Mouse (Mus musculus): ENCODE data around the gene Brd2.
A peak's percentile ranks its signal among the peaks of the same experiment; 100 is the strongest.

Gene Brd2

DNA sequence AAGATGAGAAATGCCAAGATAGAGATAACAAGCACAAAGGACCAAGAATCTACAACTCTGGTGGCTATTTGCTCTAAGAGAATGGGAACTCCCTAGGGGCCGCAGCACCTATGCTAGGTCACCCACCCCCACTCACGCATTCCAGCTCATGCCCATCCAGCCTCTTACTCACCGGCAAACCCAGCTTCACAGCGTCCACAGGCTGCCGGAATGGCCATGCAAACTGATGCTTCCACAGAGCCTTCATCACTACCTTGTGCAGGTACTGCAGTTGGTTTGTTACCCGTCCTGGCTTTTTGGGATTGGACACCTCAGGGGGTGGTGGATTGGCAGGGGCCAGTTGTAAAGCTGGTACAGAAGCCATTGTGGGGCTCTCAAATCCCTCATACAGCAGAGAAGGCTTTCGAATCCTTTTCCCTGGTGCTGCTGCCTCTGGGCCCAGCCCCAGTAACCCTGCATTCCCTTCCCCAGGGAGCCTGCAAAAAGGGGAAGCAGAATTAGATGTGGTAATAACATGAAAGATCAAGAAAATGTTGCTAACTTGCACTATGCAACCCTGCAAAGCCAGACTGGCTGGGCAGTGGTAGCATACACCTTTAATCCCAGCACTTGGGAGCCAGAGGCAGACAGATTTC lies 5.6 kb downstream of the Brd2 start:
- no peak for DNase-seq (ENCODE audit: low spot score in 2 of 2)

DNA sequence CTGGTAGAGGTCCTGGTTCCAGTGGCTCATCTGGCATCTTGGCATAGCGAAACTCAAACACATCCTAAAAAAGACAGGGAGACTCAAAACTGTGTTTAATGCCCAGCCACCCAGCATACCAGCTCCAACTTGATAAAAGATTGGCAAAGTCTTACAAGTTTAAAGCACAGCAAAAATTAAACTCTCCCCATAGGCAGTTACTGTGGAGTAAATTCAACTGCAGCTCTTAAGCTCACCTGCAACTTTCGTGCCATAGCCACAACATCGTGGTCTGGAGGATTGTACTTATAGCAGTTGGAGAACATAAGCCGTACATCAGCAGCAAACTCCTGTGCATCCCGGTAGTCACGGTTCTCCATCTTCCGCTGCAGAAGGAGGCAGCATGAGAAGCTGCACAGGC lies 8.3 kb downstream of the Brd2 start:
- no peak for DNase-seq (ENCODE audit: low spot score in 2 of 2)

DNA sequence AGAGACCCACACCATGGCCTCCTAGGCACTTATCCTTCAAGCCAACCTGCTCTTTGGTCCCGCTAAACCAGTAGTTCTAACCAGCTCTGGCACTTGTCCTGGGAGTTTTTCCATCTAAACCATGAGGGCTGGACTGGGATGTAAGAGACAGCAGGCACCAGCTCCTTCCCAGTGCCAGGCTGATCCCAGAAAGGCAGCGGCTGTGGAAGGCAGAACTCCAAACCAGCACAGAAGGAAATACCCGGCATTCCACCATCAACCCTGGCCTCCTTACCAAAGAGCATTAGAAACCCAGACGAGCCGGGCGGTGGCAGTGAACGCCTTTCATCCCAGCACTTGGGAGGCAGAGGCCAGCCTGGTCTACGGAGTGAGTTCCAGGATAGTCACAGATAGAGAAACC lies 12.1 kb downstream of the Brd2 start:
- DNase-seq (ENCODE audit: low spot score in 2 of 2): no peak

DNA sequence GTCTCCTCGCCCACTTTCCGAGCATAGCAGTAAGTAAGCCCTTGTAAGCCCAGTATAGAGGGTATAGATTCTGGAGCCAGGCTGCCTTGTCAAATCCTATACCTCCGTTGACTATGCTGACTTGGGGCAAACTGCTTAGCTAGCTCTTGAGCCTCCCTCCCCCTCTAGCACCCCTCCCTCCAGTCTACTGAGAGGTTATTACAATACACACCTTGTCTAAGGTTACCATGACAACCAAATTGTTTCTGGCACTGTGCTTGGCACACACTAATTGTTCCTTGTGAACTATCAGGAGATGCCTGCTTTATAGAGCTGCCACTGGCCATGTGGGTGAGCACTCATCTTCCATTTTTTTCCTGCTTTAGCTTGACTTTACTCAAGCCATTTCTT lies 12.6 kb downstream of the Brd2 start:
- no peak for DNase-seq (ENCODE audit: low spot score in 2 of 2)

DNA sequence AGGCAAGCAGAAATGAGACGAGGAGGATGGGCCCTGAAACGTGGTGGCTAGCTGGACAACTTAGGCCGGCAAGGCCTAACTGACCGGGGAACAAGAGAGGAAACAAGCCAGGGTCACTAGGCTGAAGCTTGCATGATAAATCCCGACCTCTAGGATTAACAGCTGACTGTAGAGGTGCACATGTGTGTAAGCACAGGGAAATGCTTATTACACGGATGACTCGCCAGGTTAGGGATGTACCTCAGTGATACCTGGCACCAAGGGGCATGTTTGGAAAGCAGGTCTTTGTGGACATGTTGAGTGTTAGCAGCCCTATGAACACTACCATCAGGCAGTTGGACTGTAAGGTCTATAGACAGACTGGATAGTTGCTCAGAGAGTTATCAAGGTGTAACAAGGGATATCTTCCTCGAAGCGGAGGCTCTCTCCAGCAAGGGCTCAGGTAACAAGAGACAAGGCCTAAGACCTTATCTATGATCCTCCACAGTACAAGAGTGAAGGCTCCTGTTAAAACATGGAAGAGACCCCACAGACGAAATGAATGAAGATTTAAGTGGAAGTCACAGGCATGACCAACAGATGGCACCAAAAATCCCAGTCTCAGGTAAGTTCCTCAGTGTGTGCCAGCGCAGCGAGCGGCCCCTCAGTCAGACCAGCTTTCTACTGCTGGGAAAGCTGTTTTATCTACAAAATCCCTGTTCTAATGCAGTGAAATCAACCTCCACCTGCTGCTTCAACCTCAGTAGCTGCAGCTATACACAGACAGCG lies 13.2 kb downstream of the Brd2 start:
- DNase-seq (ENCODE audit: low spot score in 2 of 2): peak in 1 of 2 experiments; percentile 58

DNA sequence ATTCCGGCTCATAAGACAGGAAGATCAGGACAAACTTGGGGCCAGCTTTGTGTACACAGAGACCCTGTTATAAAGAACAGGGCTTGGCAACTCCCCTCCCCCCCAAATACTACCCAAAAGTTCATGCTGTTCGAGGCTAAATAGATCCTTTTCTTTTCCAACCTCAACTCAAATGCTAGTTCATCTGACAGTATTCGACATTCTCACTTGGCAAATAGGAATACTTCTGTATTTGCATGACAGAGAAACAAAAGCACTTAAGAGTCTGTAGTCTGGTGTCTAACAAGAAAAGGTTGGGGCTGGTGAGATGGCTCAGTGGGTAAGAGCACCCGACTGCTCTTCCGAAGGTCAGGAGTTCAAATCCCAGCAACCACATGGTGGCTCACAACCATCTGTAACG lies 14.0 kb downstream of the Brd2 start:
- no peak for DNase-seq (ENCODE audit: low spot score in 2 of 2)

DNA sequence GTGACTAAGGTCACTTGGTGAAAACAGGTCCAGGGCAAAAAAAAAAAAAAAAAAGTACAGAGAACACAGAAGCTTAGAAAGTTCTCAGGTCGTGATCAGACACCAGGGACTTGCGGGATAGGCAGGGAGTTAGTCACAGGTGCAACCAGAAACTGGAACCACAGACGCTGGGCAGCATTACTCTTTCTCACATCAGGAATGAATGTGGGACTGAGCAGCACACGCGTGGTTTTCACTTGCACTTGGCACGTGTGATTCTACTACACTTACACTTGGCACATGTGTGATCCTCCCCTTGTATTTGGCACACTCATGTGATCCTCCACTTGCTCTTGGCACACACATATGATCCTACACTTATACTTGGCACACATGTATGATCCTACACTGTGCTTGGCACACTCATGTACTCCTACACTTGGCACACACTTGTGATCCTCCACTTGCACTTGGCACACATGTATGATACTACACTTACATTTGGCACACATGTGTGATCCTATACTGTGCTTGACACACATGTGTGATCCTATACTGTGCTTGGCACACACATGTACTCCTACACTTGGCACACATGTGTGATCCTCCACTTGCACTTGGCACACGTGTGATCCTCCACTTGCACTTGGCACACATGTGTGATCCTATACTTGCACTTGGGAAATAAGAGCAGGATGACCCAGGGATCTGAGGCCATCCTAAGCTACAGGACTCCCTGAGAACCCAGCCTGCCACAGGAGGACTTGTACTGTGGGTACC lies 15.1 kb downstream of the Brd2 start:
- DNase-seq (ENCODE audit: low spot score in 2 of 2): no peak

DNA sequence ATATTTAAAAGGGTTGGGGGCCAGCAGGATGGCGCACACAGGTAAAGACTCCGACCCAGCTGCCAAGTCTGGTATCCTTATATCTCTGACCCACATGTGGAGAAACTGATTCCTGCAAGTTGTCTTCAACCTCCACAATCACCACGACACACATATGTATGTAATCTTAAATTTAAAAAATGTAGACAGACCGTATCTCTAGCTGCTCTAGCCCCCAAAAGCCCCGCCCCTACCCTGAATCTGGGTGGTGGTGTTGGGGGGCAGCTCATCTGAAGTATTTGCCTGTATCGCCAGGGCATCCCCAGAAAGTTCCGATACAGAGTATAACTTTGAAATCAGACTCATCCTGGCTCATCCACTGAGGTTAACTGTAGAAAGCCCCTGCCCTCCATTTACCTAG lies 15.9 kb downstream of the Brd2 start:
- no peak for DNase-seq (ENCODE audit: low spot score in 2 of 2)

DNA sequence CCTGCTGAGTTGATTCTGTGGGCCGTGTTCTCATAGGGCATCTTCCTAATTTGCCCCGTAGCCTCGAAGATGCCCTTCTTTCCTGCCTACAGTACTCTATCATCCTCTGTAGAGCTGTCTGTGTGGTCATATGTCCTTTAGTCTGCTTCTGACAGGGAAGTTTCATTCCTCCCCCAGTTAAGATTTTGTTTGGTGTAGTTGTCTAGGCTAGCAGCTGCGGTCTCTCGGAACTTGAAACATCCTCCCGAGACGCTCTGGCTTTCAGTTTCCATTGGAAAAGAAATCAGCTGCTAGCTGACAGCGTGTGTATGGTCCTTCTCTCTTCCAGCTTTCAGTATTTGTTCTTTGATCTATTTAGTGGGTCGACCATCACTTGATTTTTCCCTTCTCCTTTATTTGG lies 17.6 kb downstream of the Brd2 start:
- DNase-seq (ENCODE audit: low spot score in 2 of 2): no peak

DNA sequence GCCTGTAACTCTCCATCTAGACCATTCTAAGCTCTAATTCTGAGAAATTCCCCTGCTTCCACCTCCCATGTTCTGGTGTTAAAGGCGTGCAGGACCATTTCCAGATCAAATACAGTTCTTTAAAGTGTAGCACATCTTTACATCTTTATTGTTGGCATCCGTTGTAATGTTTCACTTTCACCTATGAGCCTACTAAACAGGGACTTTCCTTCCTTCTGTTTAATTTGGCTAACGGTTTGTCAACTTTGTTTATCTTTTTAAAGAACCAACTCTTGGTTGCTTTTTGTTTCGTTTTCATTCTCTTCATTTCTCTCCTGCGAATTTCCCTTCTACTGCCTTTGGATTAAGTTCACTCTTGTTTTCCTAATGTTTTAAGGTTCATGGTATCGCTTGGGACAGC lies 19.6 kb downstream of the Brd2 start:
- DNase-seq (ENCODE audit: low spot score in 2 of 2): no peak

DNA sequence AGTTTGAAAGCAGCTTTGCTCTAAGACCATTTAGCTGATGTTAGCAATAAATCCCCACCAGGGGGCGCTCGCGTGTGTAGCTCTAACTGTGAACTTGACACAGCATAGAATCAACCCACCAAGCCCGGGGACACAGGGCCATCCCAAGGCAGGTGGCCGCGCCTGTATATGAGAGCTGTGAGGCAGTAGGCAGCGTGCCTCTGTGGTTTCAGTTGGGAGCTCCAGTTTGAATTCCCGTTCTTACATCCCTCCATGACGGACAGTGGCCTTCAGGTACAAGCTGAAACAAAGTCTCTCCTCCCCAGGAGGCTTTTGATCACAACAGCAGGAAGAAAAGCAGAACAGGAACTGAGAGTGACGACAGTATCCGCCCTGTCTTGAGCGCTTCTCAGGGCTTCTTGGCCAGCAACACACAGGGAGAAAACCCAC lies 20.8 kb downstream of the Brd2 start:
- peak; percentile 90 to 93 for DNase-seq (ENCODE audit: low spot score in 2 of 2)

DNA sequence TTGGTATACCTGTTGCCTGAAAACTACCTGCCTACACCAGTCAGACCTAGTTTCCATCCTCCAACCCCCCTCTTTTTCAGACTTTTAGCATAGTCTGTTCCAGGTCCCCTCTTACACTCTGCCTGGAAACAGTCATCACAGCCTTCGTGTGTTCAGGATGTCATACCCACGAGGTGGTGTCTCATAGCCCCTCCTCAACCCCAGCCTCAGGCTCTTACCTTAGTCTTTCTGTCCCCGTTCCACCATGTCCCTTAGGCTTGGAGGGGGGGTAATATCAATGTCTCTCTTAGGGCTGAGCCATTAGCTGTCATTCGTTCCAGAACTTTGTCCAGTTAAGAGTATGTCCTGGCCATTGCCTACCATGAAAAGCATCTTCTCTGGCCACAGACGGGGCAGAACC lies 21.2 kb downstream of the Brd2 start:
- DNase-seq (ENCODE audit: low spot score in 2 of 2): no peak

DNA sequence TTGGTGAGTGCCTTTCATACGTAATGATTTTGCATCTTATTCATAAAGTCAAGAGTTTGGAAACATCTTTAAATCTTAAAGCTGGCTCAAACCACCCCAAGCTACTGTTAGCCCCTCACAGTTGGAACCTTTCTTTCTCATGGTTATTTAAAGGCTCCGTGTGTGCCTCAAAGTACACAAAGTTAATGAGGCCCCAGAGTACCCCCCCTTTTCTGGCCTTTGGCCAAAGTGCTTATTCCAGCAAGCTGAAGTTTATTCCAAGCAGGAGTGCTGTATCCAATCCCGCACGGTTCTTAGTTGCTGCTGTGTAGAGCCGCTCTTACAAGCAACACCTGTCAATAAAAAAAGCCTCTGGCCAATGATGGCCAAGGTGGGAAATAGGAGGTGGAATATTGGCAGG lies 22.9 kb downstream of the Brd2 start:
- DNase-seq (ENCODE audit: low spot score in 2 of 2): no peak

DNA sequence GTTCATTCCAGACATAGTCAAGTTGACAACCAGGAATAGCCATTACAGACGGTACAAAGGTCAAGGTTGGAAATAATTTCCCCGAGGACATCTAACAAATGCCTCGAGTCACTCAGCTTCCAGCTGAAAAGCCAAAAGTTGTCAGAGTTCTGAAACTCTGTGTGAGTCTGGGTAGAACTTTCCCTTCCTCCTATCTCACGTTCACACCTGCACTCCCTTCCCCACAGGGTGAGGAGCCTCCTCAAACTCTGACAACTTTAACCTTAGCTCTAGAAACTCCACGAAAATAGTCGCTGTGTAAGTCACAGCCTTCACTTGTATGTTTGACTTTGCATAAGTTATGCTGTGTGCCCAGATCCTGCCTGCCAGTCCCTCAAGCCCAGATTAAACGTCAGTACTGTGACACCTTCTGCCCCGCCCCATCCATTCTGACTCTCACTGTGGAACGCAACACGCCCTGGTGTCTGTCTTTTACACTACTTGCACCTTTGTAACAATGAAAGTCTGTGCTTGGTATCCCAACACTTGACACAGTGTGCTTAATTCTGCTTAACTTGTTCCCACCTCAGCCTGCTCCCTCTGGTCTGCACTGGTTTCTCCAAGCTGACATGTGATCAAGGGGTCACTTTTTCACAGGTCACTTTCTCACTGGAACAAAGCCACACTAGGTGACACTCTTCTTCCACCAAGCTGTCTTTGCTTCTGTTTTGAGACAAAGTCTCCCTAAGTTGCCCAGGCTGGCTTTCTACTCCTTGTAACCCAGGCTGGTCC lies 23.5 kb downstream of the Brd2 start:
- DNase-seq (ENCODE audit: low spot score in 2 of 2): no peak

DNA sequence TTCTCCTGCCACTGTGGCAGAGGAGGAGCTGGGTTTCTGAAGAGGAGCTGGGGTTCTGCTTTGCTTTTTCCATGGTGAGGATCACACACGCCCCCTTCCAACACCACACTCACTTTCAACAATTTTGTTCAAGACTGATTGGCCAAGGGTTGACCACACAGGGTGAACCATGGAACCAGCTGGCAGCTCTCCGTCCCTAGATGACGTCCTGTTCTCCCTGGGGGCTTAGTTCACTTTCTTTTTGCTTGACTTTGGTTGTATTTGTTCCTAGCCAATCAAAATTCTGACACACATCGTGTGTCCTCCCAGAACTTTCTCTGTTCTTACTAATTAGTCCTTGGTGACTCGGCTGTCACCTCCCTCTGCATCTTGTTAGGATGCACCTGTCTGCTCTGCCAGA lies 25.2 kb downstream of the Brd2 start:
- no peak for DNase-seq (ENCODE audit: low spot score in 2 of 2)

DNA sequence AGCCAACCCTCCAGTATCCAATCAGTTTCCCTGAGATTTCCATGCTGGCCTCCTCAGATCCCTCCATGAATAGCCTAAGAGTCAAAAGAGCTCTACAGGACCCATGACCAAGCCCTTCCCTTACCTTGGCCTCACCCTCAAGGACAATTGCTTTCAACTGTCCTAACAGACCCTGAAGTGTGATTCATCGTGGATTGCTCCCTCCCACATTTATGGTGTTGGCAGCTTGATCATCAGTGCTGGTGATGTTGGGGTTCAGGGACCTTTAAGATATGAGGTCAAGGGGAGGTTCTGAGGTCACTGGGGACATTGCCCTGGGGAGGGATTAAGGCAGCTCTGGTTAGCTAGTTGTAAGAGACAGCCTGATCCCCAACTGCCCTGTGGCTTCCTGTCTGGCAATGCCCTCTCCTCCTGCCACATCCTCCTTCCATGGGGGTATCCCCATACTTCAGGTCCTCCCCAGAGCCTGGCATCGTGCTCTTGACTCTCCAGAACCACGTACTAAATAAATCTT lies 25.9 kb downstream of the Brd2 start:
- DNase-seq (ENCODE audit: low spot score in 2 of 2): no peak

DNA sequence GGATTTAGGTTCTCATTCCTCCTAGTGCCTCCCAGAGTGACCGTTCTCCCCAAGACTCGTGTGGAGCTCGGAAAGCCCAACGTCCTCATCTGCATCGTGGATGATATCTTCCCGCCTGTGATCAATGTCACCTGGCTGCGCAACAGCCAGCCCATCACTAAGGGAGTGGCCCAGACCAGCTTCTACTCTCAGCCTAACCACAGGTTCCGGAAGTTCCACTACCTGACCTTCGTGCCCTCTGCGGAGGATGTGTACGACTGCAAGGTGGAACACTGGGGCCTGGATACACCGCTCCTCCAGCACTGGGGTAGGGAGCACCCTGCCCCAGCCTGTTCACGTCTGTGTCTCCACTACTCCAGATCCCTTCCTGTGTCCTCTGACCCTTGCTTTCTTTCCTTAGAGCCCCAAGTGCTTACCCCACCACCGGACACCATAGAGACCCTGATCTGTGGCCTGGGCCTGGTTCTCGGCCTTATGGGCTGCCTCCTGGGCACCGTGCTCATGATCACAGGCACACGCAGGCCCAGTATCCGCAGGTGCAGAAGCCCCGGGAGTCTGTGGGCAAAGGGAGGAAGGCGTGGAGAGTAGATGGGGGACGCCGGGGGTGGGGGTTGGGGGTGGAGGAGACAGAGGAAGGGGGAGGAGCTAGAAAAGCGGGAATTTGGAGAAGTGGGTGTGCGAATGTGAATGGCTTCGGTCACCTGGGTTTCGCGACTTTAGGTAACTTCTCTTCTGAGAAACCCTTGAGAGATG lies 28.0 kb downstream of the Brd2 start:
- no peak for DNase-seq (ENCODE audit: low spot score in 2 of 2)

DNA sequence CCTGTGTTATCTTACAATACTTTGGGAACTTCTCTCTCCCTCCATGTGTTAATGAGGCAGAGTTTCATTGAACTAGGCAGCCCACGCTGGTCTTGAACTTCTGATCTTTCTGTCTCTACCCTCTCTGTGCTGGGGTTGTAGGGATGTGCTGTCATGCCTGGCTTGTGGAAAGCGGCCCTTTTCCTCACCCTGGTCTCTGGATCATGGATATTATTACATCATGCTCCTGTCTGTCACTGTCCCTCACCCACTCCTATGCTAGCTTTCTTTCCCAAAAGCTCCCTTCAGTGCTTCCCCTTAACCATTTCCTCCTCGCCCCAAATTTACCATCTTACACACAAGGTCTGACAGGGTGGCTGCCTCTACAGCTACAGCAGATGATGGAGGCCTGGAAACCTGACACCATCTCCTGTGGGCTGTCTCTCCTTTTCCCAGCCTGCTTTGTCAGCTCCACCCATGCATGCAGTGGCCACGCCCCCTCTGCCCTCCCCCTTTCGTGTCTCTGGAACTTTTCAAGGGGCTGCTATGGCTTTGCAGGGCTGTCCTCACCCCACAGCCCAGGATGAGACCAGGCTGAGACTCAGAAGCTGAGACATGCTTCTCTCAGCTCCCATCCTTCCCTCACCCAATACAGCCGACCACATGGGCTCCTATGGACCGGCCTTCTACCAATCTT lies 29.1 kb downstream of the Brd2 start:
- DNase-seq (ENCODE audit: low spot score in 2 of 2): no peak

DNA sequence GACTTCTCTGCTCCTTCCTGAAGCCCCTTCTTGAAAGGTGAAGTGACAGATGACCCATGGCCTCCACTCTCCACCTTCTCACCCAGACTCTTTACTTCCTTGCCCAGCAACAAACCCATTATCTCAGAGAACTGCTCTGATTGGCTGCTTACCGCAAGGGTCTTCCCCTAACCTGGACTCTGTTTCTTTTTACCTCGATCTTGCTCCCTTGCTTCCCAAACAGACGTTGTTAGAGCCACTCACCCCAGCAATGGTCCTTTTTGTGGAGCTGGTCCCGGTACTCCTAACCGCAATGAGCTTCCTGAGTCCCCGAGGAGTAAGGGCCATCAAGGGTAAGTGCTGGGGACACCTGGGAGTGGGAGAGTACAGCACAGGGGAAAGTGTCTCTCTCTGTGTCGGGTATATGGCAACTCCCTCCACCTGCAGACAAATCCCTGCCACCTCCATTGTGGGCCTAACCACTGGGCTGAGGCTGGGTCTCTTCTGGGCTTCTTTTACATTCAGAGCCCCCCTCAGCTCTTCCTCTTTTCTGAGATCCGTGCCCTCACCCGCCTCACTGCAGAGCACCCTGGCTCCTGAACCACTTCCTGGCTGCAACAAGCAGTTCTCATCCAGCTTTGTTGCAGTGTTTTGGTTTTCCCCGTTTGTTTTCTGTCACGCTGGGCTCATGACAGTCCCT lies 30.1 kb downstream of the Brd2 start, which contains the start of gene H2-Oa:
TSS of gene H2-Oa (plus strand) at position 144 of the 679 bp plus-strand sequence.
- no peak for DNase-seq (ENCODE audit: low spot score in 2 of 2)

DNA sequence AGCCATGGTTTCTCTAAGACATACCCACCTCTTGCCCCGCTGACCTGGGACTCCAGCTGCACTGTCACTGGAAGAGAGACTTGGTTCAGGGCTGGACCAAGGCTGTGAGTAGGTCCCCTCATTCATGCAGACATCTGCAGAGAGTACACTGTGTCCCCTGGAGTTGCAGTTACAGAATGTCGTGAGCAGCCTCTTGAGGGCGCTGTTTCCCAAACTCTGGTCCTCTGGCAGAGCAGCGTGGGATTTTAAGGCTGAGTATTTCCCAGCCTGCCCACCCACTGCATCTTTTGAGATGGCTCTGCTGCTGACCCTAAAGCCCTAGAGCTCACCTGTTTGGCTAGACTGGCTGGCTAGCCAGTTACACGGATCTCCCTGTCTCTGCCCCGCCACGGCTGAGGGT lies 31.5 kb downstream of the Brd2 start:
- no peak for DNase-seq (ENCODE audit: low spot score in 2 of 2)
